Mouse (Mus musculus) liver, embryonic 14.5 days (tissue): ENCODE measurements around the gene Mbd6.

Experiments
- CTCF ChIP-seq: IDR thresholded peaks from 2 replicates; pipeline ENCODE4 v1.5.1; 2016; ENCODE audit warnings: antibody characterized with exemption, low read depth, control low read depth
- EP300 ChIP-seq: IDR thresholded peaks from 2 replicates; pipeline ENCODE4 v1.6.1; 2016; ENCODE audit warnings: antibody characterized with exemption, low read depth

DNA sequence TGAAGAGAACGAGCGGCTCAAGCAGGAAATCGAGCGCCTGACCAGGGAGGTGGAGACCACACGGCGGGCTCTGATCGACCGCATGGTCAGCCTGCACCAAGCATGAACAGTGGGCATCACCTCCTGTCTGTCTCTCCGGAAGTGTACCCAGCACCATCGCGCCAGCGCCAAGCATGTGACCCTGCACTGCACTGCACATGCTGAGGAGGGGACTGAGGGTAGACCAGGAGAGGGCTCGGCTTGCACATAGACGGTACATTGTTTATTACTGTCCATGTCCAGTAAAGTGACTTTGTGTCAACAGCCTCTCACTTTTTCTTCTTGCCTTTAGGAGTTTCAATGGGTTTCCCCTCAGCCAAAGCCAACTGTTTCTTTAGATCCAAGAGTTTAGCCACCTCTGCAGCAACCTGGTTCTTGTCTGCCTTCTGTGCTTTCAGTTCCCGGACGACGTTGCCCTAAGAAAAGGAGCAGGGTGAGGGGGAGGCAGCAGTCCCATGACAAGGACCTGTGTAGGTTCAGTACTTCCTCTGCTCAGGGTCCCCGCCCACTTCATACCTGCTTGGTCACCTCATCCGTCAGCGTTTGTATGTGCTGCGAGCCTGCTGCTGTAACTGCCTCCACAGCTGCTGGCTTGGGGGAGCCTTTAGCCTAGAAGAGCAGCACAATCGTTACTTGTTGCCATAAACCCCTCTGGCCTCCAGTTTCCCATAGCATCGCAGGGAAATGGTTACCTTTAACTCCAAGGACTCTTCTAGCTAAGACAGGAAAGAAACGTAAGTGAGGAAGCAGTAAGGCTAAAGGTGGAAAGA is 7.4 kb upstream of the Mbd6 start:
- TF ChIP-seq CTCF: no peak
- TF ChIP-seq EP300: no peak
